Mouse (Mus musculus) CH12.LX (cell line): ENCODE results near the gene Nr1h4.

ENCODE experiments used
- BHLHE40 ChIP-seq: IDR thresholded peaks from 2 replicates; pipeline ENCODE4 v1.6.1; 2011; ENCODE audit warnings: mild to moderate bottlenecking, low read depth, low read length, improper control_type of control experiment
- CHD1 ChIP-seq: IDR thresholded peaks from 2 replicates; pipeline ENCODE4 v1.6.1; 2012; ENCODE audit warnings: low read depth, low read length, improper control_type of control experiment, inconsistent platforms
- CHD2 ChIP-seq: IDR thresholded peaks from 2 replicates; pipeline ENCODE4 v1.6.1; 2011; ENCODE audit warnings: low read length, improper control_type of control experiment
- CTCF ChIP-seq, 2 experiments: IDR thresholded peaks in 1 of 2; conservative IDR thresholded peaks in 1 of 2; 2 replicates each; pipeline ENCODE4 v1.5.1; 2011 to 2012; ENCODE audit warnings: low read depth in 2 of 2, low read length in 2 of 2, improper control_type of control experiment in 1 of 2, inconsistent platforms in 1 of 2, mild to moderate bottlenecking in 1 of 2, moderate library complexity in 1 of 2
- EP300 ChIP-seq: IDR thresholded peaks from 2 replicates; pipeline ENCODE4 v1.6.1; 2011; ENCODE audit warnings: low read length, improper control_type of control experiment
- MAZ ChIP-seq: IDR thresholded peaks from 2 replicates; pipeline ENCODE4 v1.6.1; 2012; ENCODE audit warnings: low read depth, mild to moderate bottlenecking, inconsistent platforms, low read length, improper control_type of control experiment, moderate library complexity
- MXI1 ChIP-seq: IDR thresholded peaks from 2 replicates; pipeline ENCODE4 v1.6.1; 2011; ENCODE audit warnings: mild to moderate bottlenecking, low read depth, low read length, improper control_type of control experiment
- POLR2A ChIP-seq: IDR thresholded peaks from 2 replicates; pipeline ENCODE4 v1.6.1; 2011; ENCODE audit warnings: low read depth, mild to moderate bottlenecking, improper control_type of control experiment, low read length

DNA sequence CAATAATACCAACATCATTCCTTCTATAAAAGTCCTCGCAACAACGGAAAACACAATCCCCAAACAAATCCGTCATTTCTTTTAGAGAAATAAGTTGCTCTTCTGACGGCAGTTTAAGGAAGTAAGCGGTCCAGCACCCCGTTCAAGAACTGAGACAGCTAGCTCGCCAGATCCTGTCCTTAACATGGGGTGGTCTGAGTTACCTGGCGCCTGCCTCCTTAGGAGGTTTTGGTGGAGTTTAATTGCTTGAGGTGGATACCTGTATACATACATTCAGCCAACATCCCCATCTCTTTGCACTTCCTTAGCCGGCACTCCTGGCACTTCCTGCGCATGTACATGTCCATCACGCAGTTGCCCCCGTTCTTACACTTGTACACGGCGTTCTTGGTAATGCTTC, 50.3 kb downstream of the Nr1h4 start:
- TF ChIP-seq POLR2A (no peak), MAZ (no peak), CHD1 (no peak), BHLHE40 (no peak), CHD2 (no peak), MXI1 (no peak), EP300 (no peak), CTCF (conservative IDR thresholded peaks at IDR 0.05 in 1 of 2, IDR thresholded peaks at IDR 0.05 in 1 of 2; ENCODE audit: low read depth in 2 of 2, low read length in 2 of 2) (no peak)
